Mouse (Mus musculus) naive thymus-derived CD4-positive, alpha-beta T cell, adult 5 months (primary cell): ENCODE measurements around the gene Ppp3cb. TPM values are rescaled to one million over a fixed set of nuclear protein-coding genes. Genes with fewer than 3 reads are reported as not detected.

ENCODE experiments used
- polyA plus RNA-seq: library from polyadenylated mRNA; unstranded; fragments of 100-300 nt; shearing (Covaris generic); gene quantifications from one replicate; pipeline ENCODE4 v1.2.1, GENCODE M21; 2017

The Ppp3cb gene
- 26.4 TPM for polyA plus RNA-seq

DNA sequence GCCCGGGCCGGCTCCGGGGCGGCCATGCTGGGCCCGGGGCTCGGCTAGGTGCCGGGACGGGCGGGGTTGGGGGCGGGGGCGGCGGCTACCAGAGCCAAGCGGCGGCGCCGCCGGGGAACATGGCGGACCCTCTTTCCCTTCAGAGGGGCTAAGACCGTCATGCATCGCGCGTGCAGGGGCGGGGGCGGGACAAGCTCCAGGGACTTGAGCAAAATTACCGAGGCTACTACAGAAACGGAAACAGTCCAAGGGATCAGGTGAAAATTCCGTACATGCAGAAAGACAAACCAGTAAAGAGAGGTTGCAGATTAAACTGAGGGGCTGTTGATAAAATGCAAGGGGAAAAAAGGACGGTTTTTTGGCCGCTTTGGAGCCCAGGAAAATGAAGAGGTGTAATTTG lies at the start of gene Ppp3cb:
TSS of gene Ppp3cb (minus strand) at position 159 of the 400 bp plus-strand sequence.

DNA sequence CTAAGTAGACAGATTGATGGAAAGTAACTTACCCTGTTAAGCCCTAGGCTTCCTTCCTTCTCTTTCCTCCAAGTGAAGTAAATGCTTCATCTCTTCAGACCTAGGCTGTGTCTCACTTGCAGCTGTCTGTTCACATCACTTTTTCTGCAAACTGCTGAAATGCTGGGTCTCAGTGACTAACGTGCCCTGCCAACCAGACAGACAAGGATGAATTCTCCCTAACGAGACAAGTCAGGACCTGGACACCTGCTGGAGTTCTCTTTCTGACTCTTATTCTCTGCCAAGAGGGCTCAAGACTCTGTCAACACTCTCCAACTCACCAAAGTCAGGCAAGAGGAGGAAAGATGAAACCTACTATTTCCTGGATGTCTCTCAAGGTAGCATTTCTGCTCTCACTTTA lies 49.8 kb downstream of the Ppp3cb start, which contains the start of gene Mss51:
TSS of gene Mss51 (minus strand) at position 299 of the 400 bp plus-strand sequence.

GRCm38 (mm10) chr14:20479291-20480194 lies 66.8 kb downstream of the Ppp3cb start, which contains the start of gene Anxa7:
Anxa7 (minus strand) TSS chr14:20480133.

GRCm38 (mm10) chr14:20451765-20452331 lies 94.5 kb downstream of the Ppp3cb start, which contains the start of gene Cfap70:
Cfap70 (minus strand) TSS chr14:20452226.

Other genes starting within 250 kb of the Ppp3cb start
- gene Ecd, start 198.5 kb downstream of the Ppp3cb start, polyA plus RNA-seq = 47.5 TPM
- 57.2 TPM for gene Fam149b, start 198.4 kb downstream of the Ppp3cb start, polyA plus RNA-seq
- gene Dnajc9, start 157.7 kb downstream of the Ppp3cb start, polyA plus RNA-seq = 139 TPM
- gene Mrps16, start 152.9 kb downstream of the Ppp3cb start, polyA plus RNA-seq = 39.7 TPM
- not detected for gene Cfap70, start 94.3 kb downstream of the Ppp3cb start, polyA plus RNA-seq
- 35.0 TPM for gene Anxa7, start 66.4 kb downstream of the Ppp3cb start, polyA plus RNA-seq
- 0.88 TPM for gene Mss51, start 49.7 kb downstream of the Ppp3cb start, polyA plus RNA-seq
- 1.7 TPM for gene Usp54, start 94.5 kb upstream of the Ppp3cb start, polyA plus RNA-seq
- gene Myoz1, start 110.0 kb upstream of the Ppp3cb start, polyA plus RNA-seq = 0.60 TPM
- not detected for gene Synpo2l, start 121.8 kb upstream of the Ppp3cb start, polyA plus RNA-seq
- 255 TPM for gene Sec24c, start 127.7 kb upstream of the Ppp3cb start, polyA plus RNA-seq
- 8.6 TPM for gene Fut11, start 148.4 kb upstream of the Ppp3cb start, polyA plus RNA-seq
- 72.9 TPM for gene Chchd1, start 156.4 kb upstream of the Ppp3cb start, polyA plus RNA-seq
- 55.9 TPM for gene Zswim8, start 161.0 kb upstream of the Ppp3cb start, polyA plus RNA-seq
- 30.0 TPM for gene Ndst2, start 188.0 kb upstream of the Ppp3cb start, polyA plus RNA-seq
- gene Camk2g, start 247.5 kb upstream of the Ppp3cb start, polyA plus RNA-seq = 7.2 TPM